Mouse (Mus musculus) MEL (cell line): ENCODE measurements around the gene Hsd17b2. TPM values are rescaled to one million over a fixed set of nuclear protein-coding genes. Genes with fewer than 3 reads are reported as not detected.

Experiments used
- DNase-seq: peaks from one replicate; pipeline ENCODE4 v3.0.0; 2011; ENCODE audit warnings: low read depth, low spot score
- H3K27ac ChIP-seq: 2 replicates; pipeline ENCODE4 v1.5.1; 2012; ENCODE audit warnings: low read depth, mild to moderate bottlenecking, control low read depth, low read length, moderate library complexity; ENCODE audit not compliant: control insufficient read depth
- H3K27me3 ChIP-seq, 2 experiments: fragments of 150-350 bp in 1 of 2; sonication (generic) in 1 of 2; 2 replicates each; pipeline ENCODE4 v1.6.1; 2012; ENCODE audit warnings: low read length in 2 of 2, mild to moderate bottlenecking in 2 of 2, improper control_type of control experiment in 1 of 2, moderate library complexity in 1 of 2; ENCODE audit not compliant: insufficient read depth in 2 of 2, control insufficient read depth in 1 of 2
- H3K36me3 ChIP-seq, 2 experiments: 2 replicates each; pipeline ENCODE4 v1.6.1; 2012 to 2014; ENCODE audit warnings: low read length in 2 of 2, improper control_type of control experiment in 1 of 2, inconsistent platforms in 1 of 2, mild to moderate bottlenecking in 1 of 2; ENCODE audit not compliant: insufficient read depth in 2 of 2, control insufficient read depth in 1 of 2
- H3K4me1 ChIP-seq, 2 experiments: fragments of 150-350 bp in 1 of 2; sonication (generic) in 1 of 2; 2 replicates each; pipeline ENCODE4 v1.6.1; 2012; ENCODE audit warnings: low read length in 2 of 2, improper control_type of control experiment in 1 of 2, mild to moderate bottlenecking in 1 of 2; ENCODE audit not compliant: insufficient read depth in 2 of 2, control insufficient read depth in 1 of 2
- H3K4me3 ChIP-seq, 2 experiments: fragments of 150-350 bp in 1 of 2; sonication (generic) in 1 of 2; 2 replicates each; pipeline ENCODE4 v1.5.1; 2012; ENCODE audit warnings: low read depth in 2 of 2, low read length in 2 of 2, mild to moderate bottlenecking in 2 of 2, moderate library complexity in 2 of 2, control low read depth in 1 of 2, improper control_type of control experiment in 1 of 2; ENCODE audit not compliant: control insufficient read depth in 1 of 2, insufficient read depth in 1 of 2
- H3K79me2 ChIP-seq: 2 replicates; pipeline ENCODE4 v1.6.1; 2012; ENCODE audit warnings: mild to moderate bottlenecking, low read length, moderate library complexity; ENCODE audit not compliant: control insufficient read depth, poor library complexity, insufficient read depth
- H3K9ac ChIP-seq: 2 replicates; pipeline ENCODE4 v1.6.1; 2012; ENCODE audit warnings: low read depth, mild to moderate bottlenecking, control low read depth, low read length, moderate library complexity; ENCODE audit not compliant: control insufficient read depth, poor library complexity, severe bottlenecking
- H3K9me3 ChIP-seq: fragments of 150-350 bp; sonication (generic); replicated peaks from 2 replicates; pipeline ENCODE4 v1.6.1; 2012; ENCODE audit warnings: mild to moderate bottlenecking, low read length, improper control_type of control experiment, moderate library complexity; ENCODE audit not compliant: insufficient read depth
- E2F4 ChIP-seq: IDR thresholded peaks from 2 replicates; pipeline ENCODE4 v1.6.1; 2011; ENCODE audit warnings: low read depth, low read length, improper control_type of control experiment, borderline replicate concordance
- ETS1 ChIP-seq: IDR thresholded peaks from 2 replicates; pipeline ENCODE4 v1.6.1; 2012; ENCODE audit warnings: low read depth, mild to moderate bottlenecking, inconsistent platforms, low read length, improper control_type of control experiment, moderate library complexity
- GABPA ChIP-seq: IDR thresholded peaks from 2 replicates; pipeline ENCODE4 v1.6.1; 2012; ENCODE audit warnings: low read depth, mild to moderate bottlenecking, inconsistent platforms, low read length, improper control_type of control experiment, moderate library complexity
- KAT2A ChIP-seq: conservative IDR thresholded peaks from 2 replicates; pipeline ENCODE4 v1.6.1; 2012; ENCODE audit warnings: low read depth, low read length, improper control_type of control experiment, inconsistent platforms
- MAZ ChIP-seq: IDR thresholded peaks from 2 replicates; pipeline ENCODE4 v1.6.1; 2012; ENCODE audit warnings: low read depth, mild to moderate bottlenecking, inconsistent platforms, low read length, improper control_type of control experiment
- MXI1 ChIP-seq: IDR thresholded peaks from 2 replicates; pipeline ENCODE4 v1.6.1; 2011; ENCODE audit warnings: mild to moderate bottlenecking, low read depth, low read length, improper control_type of control experiment
- MYB ChIP-seq: IDR thresholded peaks from 2 replicates; pipeline ENCODE4 v1.6.1; 2011; ENCODE audit warnings: mild to moderate bottlenecking, low read depth, low read length, improper control_type of control experiment
- MYC ChIP-seq: IDR thresholded peaks from 2 replicates; pipeline ENCODE4 v1.6.1; 2011; ENCODE audit warnings: low read depth, mild to moderate bottlenecking, low read length, improper control_type of control experiment, moderate library complexity
- NELFE ChIP-seq: IDR thresholded peaks from 2 replicates; pipeline ENCODE4 v1.6.1; 2011; ENCODE audit warnings: low read depth, low read length, improper control_type of control experiment
- POLR2A ChIP-seq, 2 experiments: IDR thresholded peaks; 2 replicates each; pipeline ENCODE4 v1.6.1; 2011 to 2012; ENCODE audit warnings: low read length in 2 of 2, mild to moderate bottlenecking in 2 of 2, control low read depth in 1 of 2, improper control_type of control experiment in 1 of 2, low read depth in 1 of 2, moderate library complexity in 1 of 2; ENCODE audit not compliant: control insufficient read depth in 1 of 2, insufficient read depth in 1 of 2, poor library complexity in 1 of 2
- RCOR1 ChIP-seq: IDR thresholded peaks from 2 replicates; pipeline ENCODE4 v1.6.1; 2012; ENCODE audit warnings: low read depth, mild to moderate bottlenecking, inconsistent platforms, low read length, improper control_type of control experiment
- SIN3A ChIP-seq: IDR thresholded peaks from 2 replicates; pipeline ENCODE4 v1.6.1; 2012; ENCODE audit warnings: low read length, improper control_type of control experiment, inconsistent platforms
- TAL1 ChIP-seq: IDR thresholded peaks from 2 replicates; pipeline ENCODE4 v1.6.1; 2012; ENCODE audit warnings: mild to moderate bottlenecking, inconsistent platforms, low read length, moderate library complexity, mixed read lengths
- TCF12 ChIP-seq: IDR thresholded peaks from 2 replicates; pipeline ENCODE4 v1.6.1; 2014; ENCODE audit warnings: low read depth, mild to moderate bottlenecking, inconsistent platforms, low read length, improper control_type of control experiment, moderate library complexity
- USF2 ChIP-seq, 2 experiments: IDR thresholded peaks; 2 replicates each; pipeline ENCODE4 v1.6.1; 2011 to 2012; ENCODE audit warnings: improper control_type of control experiment in 2 of 2, low read length in 2 of 2, borderline replicate concordance in 1 of 2, inconsistent platforms in 1 of 2, low read depth in 1 of 2, mild to moderate bottlenecking in 1 of 2; ENCODE audit not compliant: insufficient read depth in 1 of 2
- ZMIZ1 ChIP-seq: IDR thresholded peaks from 2 replicates; pipeline ENCODE4 v1.6.1; 2012; ENCODE audit warnings: low read depth, mild to moderate bottlenecking, inconsistent platforms, low read length, improper control_type of control experiment, moderate library complexity
- ZNF384 ChIP-seq: IDR thresholded peaks from 2 replicates; pipeline ENCODE4 v1.6.1; 2012; ENCODE audit warnings: low read depth, mild to moderate bottlenecking, inconsistent platforms, low read length, improper control_type of control experiment
- polyA plus RNA-seq, 2 experiments: library from polyadenylated mRNA; stranded (reverse) in 1 of 2; unstranded in 1 of 2; fragments of >175 nt in 1 of 2; fragments of >200 nt in 1 of 2; gene quantifications; 2 replicates each; pipeline versions ENCODE4 v1.2.1 to v1.2.4; 2012; ENCODE audit warnings: low replicate concordance in 2 of 2, low read depth in 1 of 2; ENCODE audit not compliant: insufficient read length in 2 of 2, insufficient read depth in 1 of 2, missing spikeins in 1 of 2
- total RNA-seq: library from RNA; depleted of rRNA; stranded (reverse); fragments of 300-350 nt; gene quantifications from 2 replicates; pipeline ENCODE4 v1.2.3, GENCODE M21; 2012; rRNA removed

The Hsd17b2 gene
- total and polyA plus RNA-seq, 3 experiments: not detected

DNA sequence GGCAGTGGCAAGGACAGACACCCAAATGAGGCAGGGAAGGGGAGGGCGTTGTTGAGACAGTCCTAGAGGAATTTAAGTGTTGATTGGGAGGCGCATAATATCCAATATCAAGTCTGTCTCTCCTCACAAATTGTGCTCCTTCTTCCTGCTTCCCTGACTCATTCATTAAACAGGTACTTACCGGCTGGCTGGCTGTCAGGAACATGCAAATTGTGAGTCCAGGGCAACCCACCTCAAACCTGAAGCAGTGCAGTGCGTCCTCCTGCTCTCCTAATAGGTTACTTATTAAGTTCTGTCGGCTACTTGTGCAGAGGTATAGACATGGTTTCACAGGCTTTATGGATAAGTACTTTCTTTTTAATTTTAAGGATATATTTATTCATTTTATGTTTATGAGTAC, 103.7 kb downstream of the Hsd17b2 start:
- TF ChIP-seq E2F4 (no peak), SIN3A (no peak), RCOR1 (no peak), NELFE (no peak), ZMIZ1 (no peak), TAL1 (no peak), KAT2A (no peak), TCF12 (no peak), ZNF384 (no peak), MXI1 (no peak), MYC (no peak), MYB (no peak), USF2 (IDR thresholded peaks at IDR 0.05; ENCODE audit: borderline replicate concordance in 1 of 2, insufficient read depth in 1 of 2, low read depth in 1 of 2, low read length in 2 of 2) (no peak), MAZ (no peak), GABPA (no peak), ETS1 (no peak), POLR2A (IDR thresholded peaks at IDR 0.05; ENCODE audit: control insufficient read depth in 1 of 2, insufficient read depth in 1 of 2, low read depth in 1 of 2, low read length in 2 of 2, poor library complexity in 1 of 2) (no peak)
- Histone ChIP-seq H3K79me2 (peaks cover 13% of the 10 kb centered on the region), H3K9me3 (no peaks in the 10 kb centered on the region), H3K9ac (no peak overlapping the region), H3K4me1 (peaks cover 3 to 8% of the 10 kb centered on the region in 2 experiments; a peak in 3 of 4 replicates), H3K36me3 (peaks cover 0 to 2% of the 10 kb centered on the region in 2 experiments; a peak in 2 of 4 replicates), H3K27ac (no peak overlapping the region), H3K27me3 (no peaks in the 10 kb centered on the region; a peak in 1 of 4 replicates), H3K4me3 (no peak overlapping the region)
- DNase-seq: no peak

Other genes with a start within 250 kb of the Hsd17b2 start
- 19.0 and 21.0 TPM in 2 replicates for gene Plcg2, start 203.6 kb upstream of the Hsd17b2 start, total RNA-seq
- 10 to 100 TPM; 23.3 to 78.7 TPM for gene Plcg2, start 203.6 kb upstream of the Hsd17b2 start, polyA plus RNA-seq
- gene Sdr42e1, start 28.2 kb upstream of the Hsd17b2 start, total RNA-seq: not detected in 2 replicates
- not detected for gene Sdr42e1, start 28.2 kb upstream of the Hsd17b2 start, polyA plus RNA-seq
- gene Mphosph6, start 100.0 kb downstream of the Hsd17b2 start, total RNA-seq: 54.5 and 67.8 TPM in 2 replicates
- 10 to 100 TPM in 1 of 2 experiments, not detected in 1; 98.8 TPM for gene Mphosph6, start 100.0 kb downstream of the Hsd17b2 start, polyA plus RNA-seq